Mouse (Mus musculus): ENCODE results near the gene Ino80d. TPM values are rescaled to one million over a fixed set of nuclear protein-coding genes. Genes with fewer than 3 reads are reported as not detected.
"Not testable (repeated sequence)": the region's sequence is repeated elsewhere in the genome, so short reads cannot be mapped to it uniquely, and the experiment has no call there.

Gene Ino80d
- total RNA-seq (2021), result 10 to 100 TPM; 13.0 to 13.2 TPM
- long read RNA-seq, experiment 1, partial matches to known transcripts, result 0 of 8 reads
- long read RNA-seq, experiment 1, other reads (novel, unspliced or antisense), result 8 of 8 reads
- long read RNA-seq, experiment 2, partial matches to known transcripts, result 0 of 6 reads
- long read RNA-seq, experiment 2, other reads (novel, unspliced or antisense), result 6 of 6 reads

GRCm38 (mm10) chr1:63114136-63114781, at the start of gene Ino80d:
Ino80d (minus strand) TSS chr1:63114667.
- DNase-seq (ENCODE audit: low spot score), result peak; percentile 81

- DNase-seq (ENCODE audit: low spot score), result no peak
Measured at GRCm38 (mm10) chr1:63140231-63140630, 25.8 kb upstream of the Ino80d start.

- DNase-seq (ENCODE audit: low spot score), result not testable (repeated sequence)
Measured at GRCm38 (mm10) chr1:63138586-63138985, 24.1 kb upstream of the Ino80d start.

GRCm38 (mm10) chr1:63137971-63138370, 23.5 kb upstream of the Ino80d start:
- DNase-seq (ENCODE audit: low spot score), result no peak

- DNase-seq (ENCODE audit: low spot score), result no peak
Measured at GRCm38 (mm10) chr1:63134530-63134929, 20.1 kb upstream of the Ino80d start.

GRCm38 (mm10) chr1:63131766-63132165, 17.3 kb upstream of the Ino80d start:
- DNase-seq (ENCODE audit: low spot score), result no peak

GRCm38 (mm10) chr1:63130883-63131282, 16.4 kb upstream of the Ino80d start:
- no peak for DNase-seq (ENCODE audit: low spot score)

- no peak for DNase-seq (ENCODE audit: low spot score)
Measured at GRCm38 (mm10) chr1:63129857-63130690, 15.6 kb upstream of the Ino80d start.

GRCm38 (mm10) chr1:63129273-63129672, 14.8 kb upstream of the Ino80d start:
- DNase-seq (ENCODE audit: low spot score), result no peak

GRCm38 (mm10) chr1:63126206-63126605, 11.7 kb upstream of the Ino80d start:
- no peak for DNase-seq (ENCODE audit: low spot score)

GRCm38 (mm10) chr1:63123823-63124450, 9.5 kb upstream of the Ino80d start:
- no peak for DNase-seq (ENCODE audit: low spot score)

GRCm38 (mm10) chr1:63122005-63122404, 7.5 kb upstream of the Ino80d start:
- no peak for DNase-seq (ENCODE audit: low spot score)

- no peak for DNase-seq (ENCODE audit: low spot score)
Measured at GRCm38 (mm10) chr1:63120382-63120781, 5.9 kb upstream of the Ino80d start.

- no peak for DNase-seq (ENCODE audit: low spot score)
Measured at GRCm38 (mm10) chr1:63119675-63120074, 5.2 kb upstream of the Ino80d start.

- DNase-seq (ENCODE audit: low spot score), result no peak
Measured at GRCm38 (mm10) chr1:63115540-63115939, 1.1 kb upstream of the Ino80d start.

- no peak for DNase-seq (ENCODE audit: low spot score)
Measured at GRCm38 (mm10) chr1:63115096-63115495, 629 bp upstream of the Ino80d start.

GRCm38 (mm10) chr1:63113274-63114135, 962 bp downstream of the Ino80d start:
- peak; percentile 43 for DNase-seq (ENCODE audit: low spot score)

GRCm38 (mm10) chr1:63112865-63113261, 1.6 kb downstream of the Ino80d start:
- DNase-seq (ENCODE audit: low spot score), result peak; percentile 24

GRCm38 (mm10) chr1:63112151-63112864, 2.2 kb downstream of the Ino80d start:
- no peak for DNase-seq (ENCODE audit: low spot score)

- DNase-seq (ENCODE audit: low spot score), result no peak
Measured at GRCm38 (mm10) chr1:63110536-63111285, 3.8 kb downstream of the Ino80d start.

Data from gastrocnemius, adult 18-20 months (tissue).